Mouse (Mus musculus) ovary, postnatal 10 days (tissue): ENCODE data around the gene Olfr476.
"Not testable (repeated sequence)": the region's sequence is repeated elsewhere in the genome, so short reads cannot be mapped to it uniquely, and the experiment has no call there.

Experiments
- DNase-seq: peaks from one replicate; pipeline ENCODE4 v3.0.0; 2022; ENCODE audit warnings: low spot score

Olfr476 gene

GRCm38 (mm10) chr7:107964503-107964902 is at the start of gene Olfr476:
TSS of gene Olfr476 (plus strand) at chr7:107964803.
- DNase-seq = no peak

- no peak for DNase-seq
Measured at GRCm38 (mm10) chr7:107930146-107930545, 34.5 kb upstream of the Olfr476 start, which contains the start of gene Olfr473. TSS of gene Olfr473 (plus strand) at chr7:107930446.

GRCm38 (mm10) chr7:107952539-107952938 is 12.1 kb upstream of the Olfr476 start:
- DNase-seq = not testable (repeated sequence)

- no peak for DNase-seq
Measured at GRCm38 (mm10) chr7:107954343-107954742, 10.3 kb upstream of the Olfr476 start, which contains the start of gene Olfr474. TSS of gene Olfr474 (plus strand) at chr7:107954643.

GRCm38 (mm10) chr7:107986393-107986792 is 21.8 kb downstream of the Olfr476 start, which contains the start of gene Olfr477:
TSS of gene Olfr477 (plus strand) at chr7:107986693.
- no peak for DNase-seq

GRCm38 (mm10) chr7:108014256-108014655 is 49.7 kb downstream of the Olfr476 start:
- DNase-seq = not testable (repeated sequence)
